Mouse (Mus musculus): Measurements from ENCODE around the gene Ubxn2a.

DNA sequence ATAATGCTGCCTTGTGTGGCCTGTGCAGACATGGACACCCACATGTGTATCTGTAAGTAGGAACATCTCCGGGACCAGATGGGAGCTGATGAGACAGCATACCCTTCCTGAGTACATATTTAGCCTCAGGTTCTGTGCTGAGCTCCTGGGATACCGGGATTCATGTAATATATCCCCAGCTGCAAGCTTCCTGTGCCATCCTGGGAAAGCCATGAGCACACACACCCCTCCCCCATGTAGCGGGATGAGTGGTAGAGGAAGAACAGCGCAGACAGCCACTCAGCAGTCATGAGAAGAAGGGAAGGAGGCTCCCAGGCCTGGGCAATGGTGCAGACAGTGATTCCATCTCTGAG, 43.2 kb downstream of the Ubxn2a start:
- no peak for TF ChIP-seq GATA1 (IDR thresholded peaks at IDR 0.05; ENCODE audit: low read length)
- TF ChIP-seq TAL1 (IDR thresholded peaks at IDR 0.05; ENCODE audit: low read length): no peak
